Mouse (Mus musculus) layer of hippocampus, postnatal 10 days (tissue): Measurements from ENCODE around the gene Eps8l2. TPM values are rescaled to one million over a fixed set of nuclear protein-coding genes. Genes with fewer than 3 reads are reported as not detected.
A peak's percentile ranks its signal among the peaks of the same experiment; 100 is the strongest.

ENCODE experiments used
- DNase-seq, 2 experiments: peaks; one replicate each; pipeline ENCODE4 v3.0.0; 2021; ENCODE audit warnings: low spot score in 2 of 2
- total RNA-seq, 2 experiments: library from RNA; stranded (reverse); gene quantifications; 2 replicates each; pipeline ENCODE4 v1.2.3; 2021

The Eps8l2 gene
- total RNA-seq, 2 experiments from 2014 or later = 2.3 to 2.4 TPM

DNA sequence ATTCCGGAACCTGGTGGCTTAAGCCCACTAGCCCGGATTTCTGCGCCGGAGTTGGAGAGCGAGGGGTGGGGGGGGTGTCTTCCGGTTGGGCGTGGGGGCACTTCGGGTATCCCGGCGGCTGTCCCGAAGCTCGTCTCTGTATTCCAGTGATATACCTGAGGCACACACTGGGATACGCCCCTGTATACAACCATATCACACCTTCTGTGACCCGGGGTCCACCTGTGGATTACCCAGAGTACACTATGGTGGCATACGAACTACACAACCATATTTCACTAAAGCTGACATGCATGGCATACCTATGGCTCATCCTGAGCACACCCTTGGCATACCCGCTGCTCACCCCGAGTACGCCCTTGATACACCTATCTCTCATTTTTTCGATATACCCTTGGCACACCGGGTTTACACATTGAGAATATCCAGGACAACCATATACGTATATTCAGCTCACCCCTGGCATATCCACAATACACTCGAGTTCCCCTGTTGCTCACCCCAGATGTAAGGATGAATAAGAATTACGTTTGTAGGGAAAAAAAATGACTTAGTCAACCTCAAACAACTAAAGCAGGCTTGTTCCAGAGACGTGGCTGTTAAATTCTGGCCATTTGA lies 10.2 kb upstream of the Eps8l2 start:
- no peak for DNase-seq

- DNase-seq = no peak
Observed at GRCm38 (mm10) chr7:141330706-141331105, 8.0 kb upstream of the Eps8l2 start.

GRCm38 (mm10) chr7:141331990-141332389 lies 6.7 kb upstream of the Eps8l2 start:
- DNase-seq = no peak

- no peak for DNase-seq
Observed at GRCm38 (mm10) chr7:141335044-141335579, 3.6 kb upstream of the Eps8l2 start.

DNA sequence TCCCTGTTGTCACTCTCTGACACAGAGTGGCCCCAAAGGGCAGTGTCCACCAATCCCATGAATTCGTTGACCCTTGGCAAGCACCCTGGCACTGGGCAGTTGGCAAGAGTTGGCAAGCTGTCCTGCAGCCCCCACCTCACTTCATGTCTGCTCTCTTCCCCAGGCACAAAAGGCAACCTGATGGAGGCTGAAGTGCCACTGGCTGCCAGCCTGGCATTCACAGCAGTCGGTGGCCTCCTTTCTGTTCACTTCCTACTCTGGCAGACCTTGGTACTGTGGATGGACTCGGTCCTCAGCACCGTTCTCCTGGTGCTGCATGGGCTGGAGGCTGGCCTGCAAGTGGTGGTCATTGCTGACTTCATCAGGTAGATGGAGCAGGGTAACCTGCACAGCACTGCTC lies 3.0 kb upstream of the Eps8l2 start:
- DNase-seq = peak in 1 of 2 experiments; percentile 45

DNA sequence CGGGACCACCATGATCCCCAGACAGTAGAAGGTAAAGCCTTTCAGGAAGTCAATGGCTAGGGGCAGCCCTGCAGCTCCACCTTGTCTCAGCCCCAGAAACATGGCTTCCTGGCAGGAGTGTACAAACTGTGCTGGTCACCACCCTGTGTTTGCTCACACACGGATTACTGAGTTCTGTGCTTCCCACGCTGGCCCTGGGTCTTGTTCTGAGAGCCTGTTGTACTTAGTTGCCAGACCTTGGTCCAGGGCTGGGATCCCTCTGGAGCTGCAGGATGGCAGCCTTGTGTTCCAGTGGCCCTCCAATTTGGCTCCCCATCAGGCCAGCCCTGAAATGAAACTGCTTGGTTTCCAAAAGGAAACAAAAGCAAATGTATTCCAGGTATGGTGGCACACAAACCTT lies 2.4 kb upstream of the Eps8l2 start:
- DNase-seq = no peak

- DNase-seq = no peak
Observed at GRCm38 (mm10) chr7:141337716-141338416, 814 bp upstream of the Eps8l2 start.

DNA sequence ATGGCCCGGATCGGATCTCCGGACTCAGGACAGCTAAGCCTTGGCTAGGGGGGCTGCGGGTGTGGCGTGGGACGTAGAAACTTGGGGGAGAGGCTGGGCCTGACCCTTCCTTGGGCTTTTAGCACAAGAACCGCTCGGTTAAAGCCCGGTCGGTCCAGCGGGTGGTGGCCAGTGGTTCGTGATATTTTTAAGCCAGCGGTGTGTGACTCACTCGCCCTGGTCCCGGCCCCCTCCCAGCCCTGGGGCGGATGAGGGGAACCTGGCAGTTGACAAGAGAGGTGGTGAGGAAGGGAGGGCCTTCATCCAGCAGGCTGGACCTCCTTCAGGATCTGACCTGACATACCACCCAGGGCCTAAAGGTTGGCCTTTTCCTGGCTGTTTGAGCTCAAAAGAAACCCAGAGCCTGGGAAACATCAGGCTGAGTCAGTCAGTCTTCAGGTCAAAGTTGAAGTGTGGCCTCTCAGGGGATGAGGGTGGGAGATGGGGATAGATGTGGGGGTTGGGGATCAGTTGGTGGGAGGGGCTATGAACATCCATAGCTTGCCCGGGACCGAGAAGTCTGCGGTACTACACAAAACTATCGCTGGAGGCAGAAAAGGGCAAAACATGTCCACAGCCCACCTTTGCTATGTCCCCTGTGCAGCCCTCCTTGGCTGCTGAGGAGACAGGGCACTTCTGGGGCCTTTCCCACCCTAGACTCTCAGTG lies 688 bp downstream of the Eps8l2 start:
- DNase-seq = no peak

DNA sequence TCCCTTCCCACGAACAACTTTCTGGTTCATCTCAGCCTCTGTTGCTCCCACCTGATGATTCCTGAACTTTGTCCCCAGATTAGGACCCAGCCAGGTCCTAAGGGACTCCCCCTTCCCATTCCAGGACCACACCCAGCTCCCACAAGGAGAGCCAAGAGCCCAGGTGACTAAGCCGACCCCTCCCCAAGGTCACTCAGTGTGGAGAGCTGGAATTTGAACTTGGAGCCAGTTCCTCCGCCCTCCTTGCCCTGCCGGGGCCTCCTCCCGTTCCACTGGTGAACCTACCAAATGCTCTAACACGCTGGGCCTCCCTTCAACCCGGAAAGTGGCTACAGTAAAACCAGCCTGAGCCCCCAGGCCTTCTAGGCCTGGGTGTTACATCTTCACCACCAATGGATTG lies 1.3 kb downstream of the Eps8l2 start:
- DNase-seq = no peak

DNA sequence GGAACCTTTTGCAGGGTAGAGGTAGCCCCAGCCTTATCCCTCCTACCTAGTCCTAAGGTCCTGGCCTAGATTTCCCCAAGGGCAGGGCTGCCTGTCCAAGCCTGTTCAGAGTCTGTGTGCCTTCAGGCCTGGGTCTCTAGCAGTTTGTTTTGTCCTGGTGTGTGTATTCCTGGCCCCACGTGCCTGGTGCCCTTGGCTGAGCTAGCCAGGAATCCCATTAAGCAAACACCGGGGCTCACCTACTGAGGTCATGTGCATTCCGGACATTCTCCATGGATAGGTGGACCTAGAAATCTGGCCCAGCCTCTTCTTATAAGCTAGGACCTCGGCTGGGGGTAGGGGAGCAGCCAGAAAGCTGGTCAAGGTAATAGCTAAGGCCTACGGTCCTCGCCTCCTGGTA lies 1.8 kb downstream of the Eps8l2 start:
- no peak for DNase-seq

DNA sequence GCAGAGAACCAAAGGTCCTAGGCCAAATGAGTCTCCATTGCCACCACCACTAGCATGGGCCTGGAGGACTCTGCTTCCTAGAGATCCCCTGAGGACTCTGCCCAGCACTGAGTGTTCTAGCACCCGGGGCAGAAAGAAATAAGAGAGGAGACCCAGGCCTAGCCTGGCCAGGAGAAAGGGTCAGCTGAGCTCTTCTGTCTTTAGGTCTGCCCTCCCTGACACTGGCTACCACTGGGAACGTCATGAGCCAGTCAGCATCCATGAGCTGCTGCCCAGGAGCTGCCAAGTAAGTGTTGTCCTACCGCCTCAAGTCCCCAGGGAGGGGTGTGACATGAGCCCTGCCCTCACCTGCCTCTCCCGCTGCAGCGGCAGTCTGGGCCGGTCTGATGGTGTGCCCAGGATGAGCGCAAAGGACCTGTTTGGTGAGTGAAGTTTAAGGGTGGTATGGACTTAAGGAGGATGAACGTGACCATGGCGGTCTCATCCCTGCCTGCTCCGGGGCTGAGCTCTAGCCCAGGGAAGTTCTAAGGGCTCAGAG lies 3.1 kb downstream of the Eps8l2 start:
- DNase-seq = no peak

DNA sequence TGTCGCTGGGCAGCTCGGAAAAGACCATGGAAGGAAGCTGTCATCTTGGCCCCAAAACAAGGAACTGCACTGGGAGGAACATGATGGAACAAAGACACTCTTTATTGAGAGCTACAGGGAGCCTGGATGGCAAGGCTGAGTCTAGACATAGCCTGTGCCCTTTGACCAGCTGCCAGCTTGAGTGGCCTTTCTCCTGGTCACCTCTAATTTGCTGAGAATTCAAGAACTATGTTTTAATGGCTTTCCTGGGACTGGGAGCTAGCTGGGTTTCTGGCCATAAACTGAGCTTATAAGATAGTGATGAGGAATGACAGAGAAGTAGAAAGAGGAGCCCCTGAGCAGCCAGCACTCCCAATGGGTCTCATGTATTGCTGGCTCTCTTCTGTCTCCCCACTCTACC lies 4.5 kb downstream of the Eps8l2 start:
- no peak for DNase-seq

- no peak for DNase-seq
Observed at GRCm38 (mm10) chr7:141343696-141344095, 5.0 kb downstream of the Eps8l2 start.

- DNase-seq = no peak
Observed at GRCm38 (mm10) chr7:141344787-141345186, 6.1 kb downstream of the Eps8l2 start.

GRCm38 (mm10) chr7:141351061-141351460 lies 12.4 kb downstream of the Eps8l2 start:
- DNase-seq = no peak

GRCm38 (mm10) chr7:141355051-141355450 lies 16.4 kb downstream of the Eps8l2 start:
- DNase-seq = no peak

DNA sequence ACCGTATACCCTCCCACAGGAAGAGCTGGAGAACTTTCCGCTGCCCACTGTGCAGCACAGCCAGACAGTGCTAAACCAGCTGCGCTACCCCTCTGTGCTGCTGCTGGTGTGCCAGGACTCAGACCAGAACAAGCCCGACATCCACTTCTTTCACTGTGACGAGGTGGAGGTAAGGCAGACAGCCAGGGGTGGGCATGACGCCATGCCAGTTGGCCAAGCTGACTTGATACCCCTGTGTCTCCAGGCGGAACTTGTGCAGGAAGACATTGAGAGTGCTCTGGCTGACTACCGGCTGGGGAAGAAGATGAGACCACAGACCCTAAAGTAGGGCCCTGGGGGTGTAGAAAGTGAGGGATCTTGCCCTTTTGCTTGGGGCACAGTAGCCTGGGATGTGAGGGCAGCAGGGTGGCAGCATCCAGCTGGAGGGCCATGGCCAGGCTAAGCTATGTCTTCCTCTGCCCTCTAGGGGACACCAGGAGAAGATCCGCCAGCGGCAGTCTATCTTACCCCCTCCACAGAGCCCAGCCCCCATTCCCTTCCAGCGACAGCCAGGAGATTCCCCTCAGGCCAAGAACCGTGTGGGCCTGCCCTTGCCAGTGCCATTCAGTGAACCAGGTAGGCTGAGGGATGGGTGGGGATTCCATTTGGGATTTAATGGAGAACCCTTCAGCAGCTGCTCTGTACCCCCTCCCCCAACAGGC lies 17.1 kb downstream of the Eps8l2 start:
- peak; percentile 38 to 65 for DNase-seq

- peak in 1 of 2 experiments; percentile 39 for DNase-seq
Observed at GRCm38 (mm10) chr7:141356971-141357370, 18.3 kb downstream of the Eps8l2 start.

- no peak for DNase-seq
Observed at GRCm38 (mm10) chr7:141361510-141361909, 22.8 kb downstream of the Eps8l2 start.

DNA sequence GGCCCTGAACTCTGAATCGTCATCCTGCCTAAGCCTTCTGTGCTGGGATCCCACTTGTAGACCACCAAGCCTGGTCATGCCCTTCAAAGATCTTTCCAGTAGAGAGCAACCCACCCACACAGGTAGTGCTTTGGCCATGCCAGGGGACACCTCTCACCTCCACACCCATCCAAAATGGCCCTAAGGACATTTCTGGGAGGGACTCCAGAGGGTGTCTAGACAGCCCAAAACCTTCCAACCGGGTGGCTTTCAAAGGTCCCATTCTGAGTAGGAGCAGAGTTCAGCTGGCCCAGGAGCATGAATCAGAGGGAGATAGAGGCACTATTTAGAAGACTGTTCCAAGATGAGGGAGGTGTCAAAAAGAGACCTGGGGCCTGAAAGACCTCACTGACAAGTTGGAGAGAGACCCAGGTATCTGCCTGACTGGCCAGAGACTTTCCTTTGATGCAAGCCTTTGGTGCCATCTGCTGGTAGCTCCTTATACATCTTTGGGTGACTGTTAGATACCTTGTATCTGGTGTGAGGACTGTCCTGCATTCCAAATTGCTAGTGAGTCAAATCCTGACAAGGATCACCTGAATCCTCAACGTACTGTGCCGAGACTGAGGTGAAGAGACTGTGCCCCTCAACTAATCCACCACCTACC lies 24.5 kb downstream of the Eps8l2 start:
- DNase-seq = peak; percentile 80 to 85

DNA sequence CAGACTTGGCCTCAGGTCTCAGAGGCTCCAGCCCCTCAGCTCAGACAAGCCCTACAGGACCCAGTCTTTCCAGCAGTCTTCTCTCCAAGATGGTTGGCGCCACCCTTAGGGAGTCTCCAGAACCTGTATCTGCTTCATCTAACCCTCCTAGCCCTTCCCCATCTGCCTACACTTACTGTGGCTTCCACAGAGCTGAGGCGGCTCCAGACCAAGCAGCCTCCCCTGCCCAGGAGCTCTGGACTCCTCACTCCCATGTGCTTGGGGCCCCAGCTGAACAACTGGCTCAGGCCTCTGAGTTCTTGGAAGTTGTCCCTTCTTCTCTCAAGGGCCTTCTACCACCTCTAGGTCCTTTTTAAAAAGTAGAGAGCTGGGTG lies 25.1 kb downstream of the Eps8l2 start:
- no peak for DNase-seq
